Mouse (Mus musculus): Measurements from ENCODE around the gene Kcna7. TPM values are rescaled to one million over a fixed set of nuclear protein-coding genes. Genes with fewer than 3 reads are reported as not detected.
A peak's percentile ranks its signal among the peaks of the same experiment; 100 is the strongest.

The Kcna7 gene
- polyA plus RNA-seq, 1 experiment from 2014 or later = not detected

DNA sequence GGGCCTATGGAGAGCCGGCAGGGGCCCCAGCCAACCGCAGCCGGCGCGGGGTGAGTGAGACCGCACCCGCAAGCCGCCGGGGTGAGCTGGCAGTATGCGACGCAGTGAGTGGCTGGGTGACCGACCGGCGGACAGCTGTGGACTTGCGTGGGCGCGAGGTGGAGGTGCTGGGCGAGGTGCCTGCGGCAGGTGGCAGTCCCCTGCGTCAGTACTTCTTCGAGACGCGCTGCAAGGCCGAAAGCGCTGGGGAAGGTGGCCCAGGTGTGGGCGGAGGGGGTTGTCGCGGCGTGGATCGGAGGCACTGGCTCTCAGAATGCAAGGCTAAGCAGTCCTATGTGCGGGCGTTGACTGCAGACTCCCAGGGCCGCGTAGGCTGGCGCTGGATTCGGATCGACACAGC, 10.2 kb downstream of the Kcna7 start:
- no peak for ATAC-seq
- Histone ChIP-seq H3K27ac (ENCODE audit: low read depth) (no peak overlapping the region), H3K4me2 (ENCODE audit: low read depth, low read length) (no peak overlapping the region), H3K9me3 (ENCODE audit: low read length) (no peaks in the 10 kb centered on the region), H3K27me3 (ENCODE audit: insufficient read depth, low read length) (peaks cover 90% of the 10 kb centered on the region), H3K4me3 (ENCODE audit: low read depth, low read length) (0 out of 2 replicates have a peak overlapping the region, but pooled peaks have one; percentile 6), H3K4me1 (ENCODE audit: insufficient read depth) (peaks cover 16% of the 10 kb centered on the region), H3K9ac (replicated peaks) (no peak overlapping the region), H3K36me3 (replicated peaks; ENCODE audit: insufficient read depth, low read length) (0 out of 2 replicates have a peak, but pooled peaks cover under 1% of the 10 kb centered on the region)
- DNase-seq = no peak
- WGBS (ENCODE audit: insufficient replicate concordance) = 13% methylated on average over 35 of the region's 37 CpGs
- TF ChIP-seq EP300 (IDR thresholded peaks at IDR 0.05; ENCODE audit: low read depth) (no peak), CTCF (IDR thresholded peaks at IDR 0.05; ENCODE audit: low read depth) (no peak)

DNA sequence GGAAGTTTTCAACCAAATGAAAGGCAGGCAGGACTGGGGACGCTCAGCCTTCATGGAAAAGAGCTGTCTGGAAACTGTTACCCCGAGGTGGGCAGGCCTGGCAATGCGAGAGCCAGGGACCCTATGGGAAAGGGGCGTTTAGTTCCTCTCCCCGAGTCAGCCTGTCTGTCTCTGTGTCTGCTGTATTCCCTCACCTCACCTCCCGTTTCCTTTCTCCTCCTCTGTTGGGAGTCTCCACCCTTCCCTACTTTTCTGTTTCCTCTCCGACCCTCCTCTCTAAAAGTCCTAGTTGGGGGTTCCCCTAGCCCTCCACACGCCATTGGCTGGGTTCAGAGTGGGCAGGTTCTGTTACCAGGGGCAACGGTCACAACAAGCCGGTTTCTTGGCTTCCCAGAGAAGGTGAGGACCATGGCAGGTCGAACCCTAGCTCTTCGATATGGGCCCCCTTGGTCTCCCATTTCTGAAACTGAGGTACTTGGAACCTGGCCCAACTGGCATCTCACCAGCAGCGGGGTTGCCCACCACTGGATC, 12.6 kb downstream of the Kcna7 start:
- 12% methylated on average over 13 of the region's 13 CpGs for WGBS (ENCODE audit: insufficient replicate concordance)
- Histone ChIP-seq H3K4me2 (ENCODE audit: low read depth, low read length) (no peak overlapping the region), H3K36me3 (replicated peaks; ENCODE audit: insufficient read depth, low read length) (peaks cover 21% of the 10 kb centered on the region), H3K9ac (replicated peaks) (no peak overlapping the region), H3K27ac (ENCODE audit: low read depth) (no peak overlapping the region), H3K4me3 (ENCODE audit: low read depth, low read length) (no peak overlapping the region), H3K4me1 (ENCODE audit: insufficient read depth) (peaks cover 16% of the 10 kb centered on the region), H3K9me3 (ENCODE audit: low read length) (no peaks in the 10 kb centered on the region), H3K27me3 (ENCODE audit: insufficient read depth, low read length) (peaks cover 69% of the 10 kb centered on the region)
- DNase-seq (no peak), ATAC-seq (no peak)
- no peak for TF ChIP-seq EP300 (IDR thresholded peaks at IDR 0.05; ENCODE audit: low read depth)
- no peak for TF ChIP-seq CTCF (IDR thresholded peaks at IDR 0.05; ENCODE audit: low read depth)

- ATAC-seq = no peak
- H3K36me3 ChIP-seq (replicated peaks; ENCODE audit: insufficient read depth, low read length) = peaks cover 39% of the 10 kb centered on the region
- no peak overlapping the region for H3K27ac ChIP-seq (ENCODE audit: low read depth)
- no peak for DNase-seq
- H3K4me3 ChIP-seq (ENCODE audit: low read depth, low read length) = no peak overlapping the region
- WGBS (ENCODE audit: insufficient replicate concordance) = 32% methylated on average over 27 of the region's 27 CpGs
- no peak overlapping the region for H3K9ac ChIP-seq (replicated peaks)
- TF ChIP-seq CTCF (IDR thresholded peaks at IDR 0.05; ENCODE audit: low read depth) (no peak), EP300 (IDR thresholded peaks at IDR 0.05; ENCODE audit: low read depth) (no peak)
- H3K27me3 ChIP-seq (ENCODE audit: insufficient read depth, low read length) = peaks cover 49% of the 10 kb centered on the region
- H3K4me2 ChIP-seq (ENCODE audit: low read depth, low read length) = no peak overlapping the region
- H3K4me1 ChIP-seq (ENCODE audit: insufficient read depth) = peaks cover 6% of the 10 kb centered on the region; the same call in 1 of the 2 replicates
- H3K9me3 ChIP-seq (ENCODE audit: low read length) = no peaks in the 10 kb centered on the region
These were observed 14.6 kb downstream of the Kcna7 start for GRCm38 (mm10) chr7:45419859-45420614.

GRCm38 (mm10) chr7:45420615-45420919, 15.1 kb downstream of the Kcna7 start, which contains the start of gene Lhb:
Lhb (plus strand) TSS chr7:45420820.
- ATAC-seq (no peak), DNase-seq (no peak)
- Histone ChIP-seq H3K4me1 (ENCODE audit: insufficient read depth) (peaks cover 4% of the 10 kb centered on the region; the same call in 1 of the 2 replicates), H3K9ac (replicated peaks) (no peak within 1 kb of the TSS), H3K4me3 (ENCODE audit: low read depth, low read length) (no peak within 1 kb of the TSS), H3K4me2 (ENCODE audit: low read depth, low read length) (no peak within 1 kb of the TSS), H3K36me3 (replicated peaks; ENCODE audit: insufficient read depth, low read length) (peaks cover 42% of the 10 kb centered on the region), H3K9me3 (ENCODE audit: low read length) (no peaks in the 10 kb centered on the region), H3K27ac (ENCODE audit: low read depth) (no peak within 1 kb of the TSS), H3K27me3 (ENCODE audit: insufficient read depth, low read length) (peaks cover 43% of the 10 kb centered on the region)
- TF ChIP-seq CTCF (IDR thresholded peaks at IDR 0.05; ENCODE audit: low read depth) (no peak), EP300 (IDR thresholded peaks at IDR 0.05; ENCODE audit: low read depth) (no peak)
- 56% methylated on average over 6 of the region's 6 CpGs for WGBS (ENCODE audit: insufficient replicate concordance)

DNA sequence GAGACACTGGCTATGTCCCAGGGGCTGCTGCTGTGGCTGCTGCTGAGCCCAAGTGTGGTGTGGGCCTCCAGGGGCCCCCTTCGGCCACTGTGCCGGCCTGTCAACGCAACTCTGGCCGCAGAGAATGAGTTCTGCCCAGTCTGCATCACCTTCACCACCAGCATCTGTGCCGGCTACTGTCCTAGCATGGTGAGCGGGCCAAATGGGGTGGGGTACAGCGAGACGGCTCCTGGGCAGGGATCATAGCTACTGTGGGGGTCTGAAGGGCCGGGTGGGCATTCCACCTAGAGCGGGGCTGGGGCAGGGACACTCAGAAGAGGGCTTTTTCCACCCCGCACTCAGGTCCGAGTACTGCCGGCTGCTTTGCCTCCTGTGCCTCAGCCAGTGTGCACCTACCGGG, 15.7 kb downstream of the Kcna7 start:
- Histone ChIP-seq H3K36me3 (replicated peaks; ENCODE audit: insufficient read depth, low read length) (peaks cover 44% of the 10 kb centered on the region), H3K9ac (replicated peaks) (no peak overlapping the region), H3K27me3 (ENCODE audit: insufficient read depth, low read length) (peaks cover 37% of the 10 kb centered on the region), H3K9me3 (ENCODE audit: low read length) (no peaks in the 10 kb centered on the region), H3K4me2 (ENCODE audit: low read depth, low read length) (no peak overlapping the region), H3K4me3 (ENCODE audit: low read depth, low read length) (no peak overlapping the region), H3K4me1 (ENCODE audit: insufficient read depth) (no peaks in the 10 kb centered on the region), H3K27ac (ENCODE audit: low read depth) (no peak overlapping the region)
- WGBS (ENCODE audit: insufficient replicate concordance) = 88% methylated on average over 12 of the region's 14 CpGs
- DNase-seq (no peak), ATAC-seq (no peak)
- TF ChIP-seq EP300 (IDR thresholded peaks at IDR 0.05; ENCODE audit: low read depth) = no peak

DNA sequence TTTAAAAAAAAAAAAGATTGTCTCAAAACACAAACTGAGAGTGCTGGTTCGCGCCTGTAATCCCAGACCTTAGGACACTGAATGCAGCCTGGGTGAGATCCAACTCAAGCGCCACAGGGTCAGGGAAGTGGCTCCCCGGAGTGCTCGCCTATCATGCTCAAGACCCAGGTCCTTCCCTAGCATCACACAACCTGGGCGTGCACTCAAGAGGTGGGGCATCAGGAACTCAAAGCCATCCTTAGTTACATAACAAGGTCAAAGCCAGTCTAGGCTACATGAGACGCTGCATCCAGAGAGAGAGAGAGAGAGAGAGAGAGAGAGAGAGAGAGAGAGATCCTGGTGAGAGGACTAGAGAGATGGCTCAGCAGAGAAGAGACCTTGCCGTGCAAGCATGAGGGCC, 21.1 kb downstream of the Kcna7 start:
- no peak overlapping the region for H3K9ac ChIP-seq (replicated peaks)
- ATAC-seq = no peak
- H3K27me3 ChIP-seq (ENCODE audit: insufficient read depth, low read length) = no peaks in the 10 kb centered on the region
- no peaks in the 10 kb centered on the region for H3K4me1 ChIP-seq (ENCODE audit: insufficient read depth)
- no peak overlapping the region for H3K27ac ChIP-seq (ENCODE audit: low read depth)
- no peaks in the 10 kb centered on the region for H3K9me3 ChIP-seq (ENCODE audit: low read length)
- TF ChIP-seq CTCF (IDR thresholded peaks at IDR 0.05; ENCODE audit: low read depth) (no peak), EP300 (IDR thresholded peaks at IDR 0.05; ENCODE audit: low read depth) (no peak)
- peaks cover 75% of the 10 kb centered on the region for H3K36me3 ChIP-seq (replicated peaks; ENCODE audit: insufficient read depth, low read length)
- no peak for DNase-seq
- no peak overlapping the region for H3K4me2 ChIP-seq (ENCODE audit: low read depth, low read length)
- 92% methylated on average over 8 of the region's 8 CpGs for WGBS (ENCODE audit: insufficient replicate concordance)
- H3K4me3 ChIP-seq (ENCODE audit: low read depth, low read length) = no peak overlapping the region
